Mouse (Mus musculus) E14TG2a.4 (cell line): Measurements from ENCODE around the gene Rem1.

Experiments
- CTCF ChIP-seq: conservative IDR thresholded peaks from 2 replicates; pipeline ENCODE4 v1.5.1; 2014; ENCODE audit warnings: low read length
- POU5F1 ChIP-seq: IDR thresholded peaks from 2 replicates; pipeline ENCODE4 v1.6.1; 2014; ENCODE audit warnings: low read length, borderline replicate concordance

DNA sequence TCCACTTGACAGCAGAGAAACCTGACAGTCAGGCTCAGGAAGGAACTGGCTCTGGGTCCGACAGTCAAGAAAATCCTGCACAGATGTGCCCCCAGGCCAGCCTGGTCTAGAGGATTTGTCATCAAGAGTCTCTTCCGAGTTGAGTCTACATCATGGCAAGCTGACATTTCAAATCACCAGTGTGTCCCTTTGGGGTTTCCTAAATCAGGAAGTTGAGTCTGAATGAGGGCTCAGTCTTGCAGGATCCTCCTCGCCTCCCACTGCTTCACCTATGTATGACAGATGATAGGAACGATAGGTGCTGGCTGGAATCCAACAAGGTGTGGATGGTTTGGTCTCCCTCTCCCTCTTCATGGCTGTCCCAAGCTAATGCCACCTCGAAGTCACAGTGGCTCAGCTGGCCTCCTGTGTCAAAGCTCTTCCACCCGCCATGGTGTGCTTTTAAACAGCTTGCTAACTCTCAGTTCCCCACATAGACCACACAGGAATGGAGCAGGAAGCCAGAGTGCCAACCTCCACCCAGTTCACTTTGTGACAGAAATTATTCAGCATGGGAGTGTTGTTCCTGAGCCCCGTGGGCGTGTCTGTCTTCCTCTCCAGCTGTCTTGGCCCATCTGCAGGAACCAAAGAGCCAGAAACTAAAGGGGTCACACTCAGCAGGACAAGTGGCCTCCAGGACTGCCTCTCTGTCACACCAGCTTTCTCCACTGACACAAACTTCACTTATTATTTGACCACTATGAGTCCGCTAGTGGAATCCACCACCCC, 6.2 kb upstream of the Rem1 start:
- TF ChIP-seq CTCF: no peak
- TF ChIP-seq POU5F1: no peak
